Mouse (Mus musculus) liver, adult (tissue): ENCODE results near the gene Grb14.

Experiments used
- GATA4 ChIP-seq: IDR thresholded peaks from 2 replicates; pipeline ENCODE4 v1.6.1; 2014; ENCODE audit warnings: mild to moderate bottlenecking, low read length; ENCODE audit not compliant: insufficient replicate concordance

Gene Grb14

GRCm38 (mm10) chr2:65024887-65025286 lies at the start of gene Grb14:
Gene Grb14 (minus strand): TSS chr2:65024987.
- TF ChIP-seq GATA4, result no peak

GRCm38 (mm10) chr2:65072205-65072604 lies 47.4 kb upstream of the Grb14 start:
- no peak for TF ChIP-seq GATA4

- no peak for TF ChIP-seq GATA4
Measured at GRCm38 (mm10) chr2:65053764-65054163, 29.0 kb upstream of the Grb14 start.

GRCm38 (mm10) chr2:65052191-65053012 lies 27.6 kb upstream of the Grb14 start:
- TF ChIP-seq GATA4, result no peak

GRCm38 (mm10) chr2:65050776-65051175 lies 26.0 kb upstream of the Grb14 start:
- TF ChIP-seq GATA4, result no peak

- no peak for TF ChIP-seq GATA4
Measured at GRCm38 (mm10) chr2:65048234-65049017, 23.6 kb upstream of the Grb14 start.

GRCm38 (mm10) chr2:65038164-65038563 lies 13.4 kb upstream of the Grb14 start:
- no peak for TF ChIP-seq GATA4

GRCm38 (mm10) chr2:65037546-65037945 lies 12.8 kb upstream of the Grb14 start:
- no peak for TF ChIP-seq GATA4

GRCm38 (mm10) chr2:65022363-65023240 lies 2.2 kb downstream of the Grb14 start:
- no peak for TF ChIP-seq GATA4

- no peak for TF ChIP-seq GATA4
Measured at GRCm38 (mm10) chr2:65021691-65022362, 3.0 kb downstream of the Grb14 start.

GRCm38 (mm10) chr2:65017375-65017774 lies 7.4 kb downstream of the Grb14 start:
- no peak for TF ChIP-seq GATA4

- TF ChIP-seq GATA4, result no peak
Measured at GRCm38 (mm10) chr2:65014552-65014951, 10.2 kb downstream of the Grb14 start.

- no peak for TF ChIP-seq GATA4
Measured at GRCm38 (mm10) chr2:65010105-65010504, 14.7 kb downstream of the Grb14 start.

GRCm38 (mm10) chr2:65007396-65007795 lies 17.4 kb downstream of the Grb14 start:
- TF ChIP-seq GATA4, result no peak

GRCm38 (mm10) chr2:65005044-65005443 lies 19.7 kb downstream of the Grb14 start:
- no peak for TF ChIP-seq GATA4

- TF ChIP-seq GATA4, result no peak
Measured at GRCm38 (mm10) chr2:65003433-65003832, 21.4 kb downstream of the Grb14 start.
